Mouse (Mus musculus): ENCODE measurements around the gene Scd3. TPM values are rescaled to one million over a fixed set of nuclear protein-coding genes. Genes with fewer than 3 reads are reported as not detected.
"Not testable (repeated sequence)": the region's sequence is repeated elsewhere in the genome, so short reads cannot be mapped to it uniquely, and the experiment has no call there.

The Scd3 gene
- total RNA-seq, 4 experiments from 2014 or later: 2.9 to 3.8 (median 3.1) TPM

- DNase-seq (ENCODE audit: low spot score in 2 of 2): no peak
Observed at GRCm38 (mm10) chr19:44267499-44268002, 64.5 kb downstream of the Scd3 start.

- DNase-seq (ENCODE audit: low spot score in 2 of 2): no peak
Observed at GRCm38 (mm10) chr19:44273711-44274110, 70.6 kb downstream of the Scd3 start.

- DNase-seq (ENCODE audit: low spot score in 2 of 2): no peak
Observed at GRCm38 (mm10) chr19:44274452-44274851, 71.4 kb downstream of the Scd3 start.

- DNase-seq (ENCODE audit: low spot score in 2 of 2): no peak
Observed at GRCm38 (mm10) chr19:44275418-44275817, 72.3 kb downstream of the Scd3 start.

GRCm38 (mm10) chr19:44276861-44277260 is 73.8 kb downstream of the Scd3 start:
- no peak for DNase-seq (ENCODE audit: low spot score in 2 of 2)

- DNase-seq (ENCODE audit: low spot score in 2 of 2): no peak
Observed at GRCm38 (mm10) chr19:44277931-44278330, 74.9 kb downstream of the Scd3 start.

- no peak for DNase-seq (ENCODE audit: low spot score in 2 of 2)
Observed at GRCm38 (mm10) chr19:44280755-44281154, 77.7 kb downstream of the Scd3 start.

- not testable (repeated sequence) for DNase-seq (ENCODE audit: low spot score in 2 of 2)
Observed at GRCm38 (mm10) chr19:44281825-44282447, 78.9 kb downstream of the Scd3 start.

- no peak for DNase-seq (ENCODE audit: low spot score in 2 of 2)
Observed at GRCm38 (mm10) chr19:44282534-44283156, 79.6 kb downstream of the Scd3 start.

GRCm38 (mm10) chr19:44283157-44284024 is 80.3 kb downstream of the Scd3 start:
- no peak for DNase-seq (ENCODE audit: low spot score in 2 of 2)

- peak; percentile 79 to 94 for DNase-seq (ENCODE audit: low spot score in 2 of 2)
Observed at GRCm38 (mm10) chr19:44284025-44284695, 81.1 kb downstream of the Scd3 start.

- DNase-seq (ENCODE audit: low spot score in 2 of 2): no peak
Observed at GRCm38 (mm10) chr19:44284723-44285122, 81.7 kb downstream of the Scd3 start.

- DNase-seq (ENCODE audit: low spot score in 2 of 2): no peak
Observed at GRCm38 (mm10) chr19:44285554-44285953, 82.5 kb downstream of the Scd3 start.

- DNase-seq (ENCODE audit: low spot score in 2 of 2): no peak
Observed at GRCm38 (mm10) chr19:44286109-44286508, 83.0 kb downstream of the Scd3 start.

- no peak for DNase-seq (ENCODE audit: low spot score in 2 of 2)
Observed at GRCm38 (mm10) chr19:44287415-44288110, 84.5 kb downstream of the Scd3 start.

- DNase-seq (ENCODE audit: low spot score in 2 of 2): no peak
Observed at GRCm38 (mm10) chr19:44292083-44292482, 89.0 kb downstream of the Scd3 start.

- no peak for DNase-seq (ENCODE audit: low spot score in 2 of 2)
Observed at GRCm38 (mm10) chr19:44292483-44292882, 89.4 kb downstream of the Scd3 start.

- DNase-seq (ENCODE audit: low spot score in 2 of 2): no peak
Observed at GRCm38 (mm10) chr19:44292941-44293768, 90.1 kb downstream of the Scd3 start, which contains the start of gene Scd2. TSS of gene Scd2 (plus strand) at chr19:44293674.

All from left cerebral cortex, adult 8-10 months (tissue).